Mouse (Mus musculus) limb, embryonic 15.5 days (tissue): ENCODE results near the gene Golga7b. TPM values are rescaled to one million over a fixed set of nuclear protein-coding genes. Genes with fewer than 3 reads are reported as not detected.

Experiments used
- ATAC-seq: fragments of 200-750 bp; cut with Nextera tagmentation; 2 replicates; pipeline ENCODE4 v1.8.0; 2017; ENCODE audit warnings: low read depth, moderate TSS enrichment; ENCODE audit not compliant: insufficient number of reproducible peaks, low FRiP score, low TSS enrichment
- H3K27ac ChIP-seq: fragments of 300-500 bp; sonication (generic); 2 replicates; pipeline ENCODE4 v1.5.1; 2015; ENCODE audit warnings: moderate library complexity, mild to moderate bottlenecking, inconsistent platforms
- H3K27me3 ChIP-seq: fragments of 300-500 bp; sonication (generic); 2 replicates; pipeline ENCODE4 v1.6.1; 2015; ENCODE audit warnings: inconsistent platforms
- H3K36me3 ChIP-seq: fragments of 300-500 bp; sonication (generic); 2 replicates; pipeline ENCODE4 v1.6.1; 2015; ENCODE audit warnings: inconsistent platforms
- H3K4me1 ChIP-seq: fragments of 300-500 bp; sonication (generic); 2 replicates; pipeline ENCODE4 v1.6.1; 2015; ENCODE audit warnings: inconsistent platforms
- H3K4me2 ChIP-seq: fragments of 300-500 bp; sonication (generic); 2 replicates; pipeline ENCODE4 v1.6.1; 2015; ENCODE audit warnings: mild to moderate bottlenecking, inconsistent platforms
- H3K4me3 ChIP-seq: fragments of 300-500 bp; sonication (generic); 2 replicates; pipeline ENCODE4 v1.5.1; 2015; ENCODE audit warnings: mild to moderate bottlenecking, inconsistent platforms
- H3K9ac ChIP-seq: fragments of 300-500 bp; sonication (generic); 2 replicates; pipeline ENCODE4 v1.6.1; 2015; ENCODE audit warnings: inconsistent platforms
- H3K9me3 ChIP-seq: fragments of 300-500 bp; sonication (generic); 2 replicates; pipeline ENCODE4 v1.6.1; 2016; ENCODE audit warnings: inconsistent platforms
- WGBS: fragments of 180-500 bp; shearing (Covaris S2); methylation state at CpG from one replicate; pipeline ENCODE4 v1.1.7; 2015; 5-methylcytosine and 5-hydroxymethylcytosine counted together
- polyA plus RNA-seq: library from polyadenylated mRNA; unstranded; fragments of >200 nt; fragmentation: Nextera tagmentation; extraction: Ambion mirVana; gene quantifications from 2 replicates; pipeline ENCODE4 v1.2.1, GENCODE M21; 2015

Gene Golga7b
- polyA plus RNA-seq, 1 experiment from 2014 or later: 0.36 TPM

GRCm38 (mm10) chr19:42255784-42256610 is 8.6 kb downstream of the Golga7b start:
- Histone ChIP-seq H3K4me1 (peaks cover 8% of the 10 kb centered on the region), H3K27ac (no peak overlapping the region), H3K9ac (no peak overlapping the region), H3K4me3 (peak overlapping the region; percentile 31), H3K9me3 (no peaks in the 10 kb centered on the region), H3K4me2 (peak overlapping the region; percentile 55), H3K27me3 (peaks cover 33% of the 10 kb centered on the region), H3K36me3 (no peaks in the 10 kb centered on the region)
- ATAC-seq: peak; percentile 85
- WGBS: 3% methylated on average over 39 of the region's 42 CpGs

DNA sequence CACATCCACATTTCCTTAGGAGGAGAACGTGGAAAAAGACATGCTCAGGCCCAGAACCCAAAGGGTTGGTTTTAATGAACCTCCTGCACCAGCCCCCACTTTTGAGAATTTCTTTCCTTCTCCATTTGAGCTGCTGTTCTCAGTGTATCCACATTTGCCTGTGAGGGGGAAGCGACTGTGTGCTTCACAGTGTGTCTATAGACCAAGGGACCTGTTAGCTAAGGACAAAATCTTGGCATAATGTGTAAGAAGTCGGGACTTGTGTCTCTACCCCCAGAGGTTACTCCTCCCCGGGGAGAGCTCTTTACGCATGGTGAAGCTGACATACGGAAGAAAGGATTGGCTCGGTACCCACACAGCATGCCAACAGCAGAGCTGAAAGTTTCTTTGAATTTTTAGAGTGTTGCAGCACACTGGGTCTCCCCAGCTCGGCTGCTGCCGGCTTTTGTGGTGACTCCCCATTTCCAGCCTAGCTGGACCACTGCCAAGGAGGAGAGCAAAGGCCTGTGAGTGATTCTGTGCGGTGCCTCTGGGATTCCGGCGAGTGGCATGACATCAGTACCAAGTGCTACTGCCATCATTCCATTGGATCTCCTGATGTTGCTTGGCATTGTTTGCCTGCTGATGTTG is 9.4 kb downstream of the Golga7b start:
- Histone ChIP-seq H3K27me3 (peaks cover 33% of the 10 kb centered on the region), H3K9me3 (no peaks in the 10 kb centered on the region), H3K4me1 (peaks cover 8% of the 10 kb centered on the region), H3K9ac (no peak overlapping the region), H3K4me3 (no peak overlapping the region), H3K4me2 (no peak overlapping the region), H3K36me3 (no peaks in the 10 kb centered on the region), H3K27ac (no peak overlapping the region)
- 85% methylated on average over 12 of the region's 12 CpGs for WGBS
- no peak for ATAC-seq

DNA sequence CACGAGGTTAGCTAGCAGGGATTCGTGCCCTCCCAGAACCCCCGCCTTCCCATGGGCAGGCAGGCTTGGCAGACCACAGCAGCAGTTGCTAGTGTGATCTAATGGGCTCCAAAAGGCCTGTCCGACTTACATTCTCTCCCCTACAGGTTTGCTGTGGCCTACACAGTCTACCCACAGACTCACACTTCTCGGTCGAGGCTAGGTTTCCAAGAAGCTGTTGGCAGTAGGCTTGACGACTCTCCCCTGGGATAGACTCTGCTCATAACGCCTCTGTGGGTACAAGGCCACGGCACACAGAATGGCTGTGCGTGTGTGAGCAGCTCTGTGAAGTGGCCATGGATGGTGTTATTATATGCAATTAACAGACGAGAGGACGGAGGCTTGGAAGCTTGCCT is 9.9 kb downstream of the Golga7b start:
- Histone ChIP-seq H3K27me3 (peaks cover 33% of the 10 kb centered on the region), H3K4me2 (no peak overlapping the region), H3K27ac (no peak overlapping the region), H3K4me1 (peaks cover 8% of the 10 kb centered on the region), H3K9ac (no peak overlapping the region), H3K9me3 (no peaks in the 10 kb centered on the region), H3K4me3 (no peak overlapping the region), H3K36me3 (no peaks in the 10 kb centered on the region)
- 82% methylated on average over 12 of the region's 12 CpGs for WGBS
- no peak for ATAC-seq

GRCm38 (mm10) chr19:42258031-42258430 is 10.7 kb downstream of the Golga7b start:
- H3K27ac ChIP-seq: no peak overlapping the region
- H3K9me3 ChIP-seq: no peaks in the 10 kb centered on the region
- no peaks in the 10 kb centered on the region for H3K36me3 ChIP-seq
- H3K27me3 ChIP-seq: peaks cover 31% of the 10 kb centered on the region
- no peak for ATAC-seq
- H3K9ac ChIP-seq: no peak overlapping the region
- H3K4me2 ChIP-seq: no peak overlapping the region
- H3K4me3 ChIP-seq: no peak overlapping the region
- WGBS: 76% methylated on average over 3 of the region's 3 CpGs
- H3K4me1 ChIP-seq: peaks cover 8% of the 10 kb centered on the region

GRCm38 (mm10) chr19:42258596-42258995 is 11.2 kb downstream of the Golga7b start:
- H3K4me1 ChIP-seq: peaks cover 8% of the 10 kb centered on the region
- H3K36me3 ChIP-seq: no peaks in the 10 kb centered on the region
- no peak overlapping the region for H3K9ac ChIP-seq
- H3K9me3 ChIP-seq: no peaks in the 10 kb centered on the region
- WGBS: 62% methylated on average over 5 of the region's 5 CpGs
- peaks cover 25% of the 10 kb centered on the region for H3K27me3 ChIP-seq
- H3K4me3 ChIP-seq: no peak overlapping the region
- ATAC-seq: no peak
- H3K4me2 ChIP-seq: no peak overlapping the region
- no peak overlapping the region for H3K27ac ChIP-seq

DNA sequence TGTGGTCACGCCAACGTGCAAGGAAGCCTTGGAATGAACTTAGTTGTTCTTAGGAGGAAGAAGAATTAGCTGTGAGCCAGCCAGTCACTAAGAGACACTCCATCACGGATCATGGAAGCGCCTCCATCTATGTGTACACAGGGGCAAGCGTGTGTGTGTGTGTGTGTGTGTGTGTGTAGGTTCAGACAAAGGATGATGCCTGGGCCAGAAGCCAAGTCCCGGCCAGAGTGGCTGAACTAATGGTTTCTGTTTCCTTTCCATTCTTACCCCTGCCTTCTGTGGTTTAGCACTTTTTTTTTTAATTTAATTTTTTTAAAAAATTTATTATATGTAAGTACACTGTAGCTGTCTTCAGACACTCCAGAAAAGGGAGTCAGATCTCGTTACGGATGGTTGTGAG is 13.1 kb downstream of the Golga7b start:
- Histone ChIP-seq H3K9ac (no peak overlapping the region), H3K36me3 (no peaks in the 10 kb centered on the region), H3K9me3 (no peaks in the 10 kb centered on the region), H3K27ac (no peak overlapping the region), H3K4me2 (no peak overlapping the region), H3K4me3 (no peak overlapping the region), H3K4me1 (peaks cover 5% of the 10 kb centered on the region), H3K27me3 (peaks cover 8% of the 10 kb centered on the region)
- WGBS: 77% methylated on average over 8 of the region's 8 CpGs
- no peak for ATAC-seq

- 37% methylated on average over 3 of the region's 3 CpGs for WGBS
- peaks cover 4% of the 10 kb centered on the region; the same call in 1 of the 2 replicates for H3K27me3 ChIP-seq
- no peak overlapping the region for H3K27ac ChIP-seq
- no peak overlapping the region for H3K4me3 ChIP-seq
- H3K4me2 ChIP-seq: no peak overlapping the region
- H3K9me3 ChIP-seq: no peaks in the 10 kb centered on the region
- no peaks in the 10 kb centered on the region for H3K36me3 ChIP-seq
- H3K9ac ChIP-seq: no peak overlapping the region
- peaks cover 5% of the 10 kb centered on the region for H3K4me1 ChIP-seq
- ATAC-seq: no peak
These were observed 16.1 kb downstream of the Golga7b start for GRCm38 (mm10) chr19:42263524-42263923.

GRCm38 (mm10) chr19:42268337-42268736 is 21.0 kb downstream of the Golga7b start:
- Histone ChIP-seq H3K9me3 (no peaks in the 10 kb centered on the region), H3K4me1 (peaks cover 5% of the 10 kb centered on the region), H3K4me3 (no peak overlapping the region), H3K4me2 (peak overlapping the region; percentile 34), H3K36me3 (no peaks in the 10 kb centered on the region), H3K27me3 (peaks cover 27% of the 10 kb centered on the region), H3K27ac (no peak overlapping the region), H3K9ac (no peak overlapping the region)
- no peak for ATAC-seq
- under 1% methylated on average over 19 of the region's 19 CpGs for WGBS

GRCm38 (mm10) chr19:42270119-42270518 is 22.7 kb downstream of the Golga7b start:
- 55% methylated on average over 6 of the region's 6 CpGs for WGBS
- H3K4me3 ChIP-seq: no peak overlapping the region
- H3K27ac ChIP-seq: no peak overlapping the region
- peaks cover 5% of the 10 kb centered on the region for H3K4me1 ChIP-seq
- H3K27me3 ChIP-seq: peaks cover 27% of the 10 kb centered on the region
- H3K36me3 ChIP-seq: no peaks in the 10 kb centered on the region
- no peak overlapping the region for H3K9ac ChIP-seq
- H3K9me3 ChIP-seq: no peaks in the 10 kb centered on the region
- no peak for ATAC-seq
- no peak overlapping the region for H3K4me2 ChIP-seq

DNA sequence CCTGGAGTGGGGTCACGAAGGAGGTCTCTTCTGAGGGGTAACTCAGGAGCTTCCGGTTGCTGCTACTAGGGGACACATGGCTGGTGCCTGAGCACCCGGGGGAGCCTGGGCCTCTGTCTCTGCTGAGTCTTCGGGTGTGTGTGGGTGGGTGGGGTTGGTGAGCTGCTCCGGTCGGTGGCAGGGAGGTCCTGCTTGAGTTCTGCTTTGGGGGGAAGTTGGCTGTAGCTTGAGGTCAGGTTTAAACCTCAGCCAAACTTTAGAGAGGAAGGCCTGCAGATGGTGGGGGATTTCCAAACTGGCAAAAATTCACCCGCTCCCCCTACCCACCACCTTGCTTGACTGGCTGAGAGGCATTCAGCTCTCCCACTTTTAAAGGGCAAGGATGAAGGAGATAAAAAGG is 23.8 kb downstream of the Golga7b start:
- H3K9ac ChIP-seq: no peak overlapping the region
- H3K4me2 ChIP-seq: no peak overlapping the region
- H3K27me3 ChIP-seq: peaks cover 27% of the 10 kb centered on the region
- no peaks in the 10 kb centered on the region for H3K9me3 ChIP-seq
- 77% methylated on average over 7 of the region's 7 CpGs for WGBS
- H3K27ac ChIP-seq: no peak overlapping the region
- H3K4me3 ChIP-seq: no peak overlapping the region
- peaks cover 5% of the 10 kb centered on the region for H3K4me1 ChIP-seq
- H3K36me3 ChIP-seq: no peaks in the 10 kb centered on the region
- no peak for ATAC-seq

- Histone ChIP-seq H3K9me3 (no peaks in the 10 kb centered on the region), H3K36me3 (no peaks in the 10 kb centered on the region), H3K4me2 (no peak overlapping the region), H3K4me3 (no peak overlapping the region), H3K27me3 (peaks cover 27% of the 10 kb centered on the region), H3K4me1 (peaks cover 5% of the 10 kb centered on the region), H3K9ac (no peak overlapping the region), H3K27ac (no peak overlapping the region)
- ATAC-seq: no peak
- WGBS: 42% methylated on average over 14 of the region's 14 CpGs
These were observed 24.9 kb downstream of the Golga7b start for GRCm38 (mm10) chr19:42272003-42272963.
